Mouse (Mus musculus) thymus, adult 2 months (tissue): Measurements from ENCODE around the gene Prtg. TPM values are rescaled to one million over a fixed set of nuclear protein-coding genes. Genes with fewer than 3 reads are reported as not detected.

Source experiments
- DNase-seq: peaks from one replicate; pipeline ENCODE4 v3.0.0; 2021
- H3K27ac ChIP-seq: fragments of 200-500 bp; 2 replicates; pipeline ENCODE4 v1.5.1; 2012; ENCODE audit warnings: low read length, control low read depth; ENCODE audit not compliant: control insufficient read depth, insufficient read depth
- H3K27me3 ChIP-seq: fragments of 200-500 bp; 2 replicates; pipeline ENCODE4 v1.6.1; 2012; ENCODE audit warnings: mild to moderate bottlenecking, low read length, moderate library complexity, mixed read lengths; ENCODE audit not compliant: control insufficient read depth, insufficient read depth
- H3K36me3 ChIP-seq: fragments of 200-500 bp; 2 replicates; pipeline ENCODE4 v1.6.1; 2012; ENCODE audit warnings: mild to moderate bottlenecking, low read length, moderate library complexity; ENCODE audit not compliant: control insufficient read depth, insufficient read depth
- H3K4me1 ChIP-seq: fragments of 200-500 bp; replicated peaks from 2 replicates; pipeline ENCODE4 v1.6.1; 2012; ENCODE audit warnings: low read length; ENCODE audit not compliant: control insufficient read depth, insufficient read depth
- H3K4me3 ChIP-seq: fragments of 200-500 bp; 2 replicates; pipeline ENCODE4 v1.5.1; 2012; ENCODE audit warnings: mild to moderate bottlenecking, low read length, control low read depth, moderate library complexity; ENCODE audit not compliant: control insufficient read depth, insufficient read depth
- CTCF ChIP-seq: fragments of 200-500 bp; IDR thresholded peaks from 2 replicates; pipeline ENCODE4 v1.5.1; 2012; ENCODE audit warnings: mild to moderate bottlenecking, control low read depth, low read length, moderate library complexity, borderline replicate concordance; ENCODE audit not compliant: control insufficient read depth, poor library complexity, insufficient read depth; ENCODE audit errors: extremely low read depth
- POLR2A ChIP-seq: fragments of 200-500 bp; IDR thresholded peaks from 2 replicates; pipeline ENCODE4 v1.6.1; 2012; ENCODE audit warnings: mild to moderate bottlenecking, low read length, control low read depth, moderate library complexity; ENCODE audit not compliant: control insufficient read depth, poor library complexity, insufficient read depth; ENCODE audit errors: extremely low read depth
- WGBS: fragments of 180-500 bp; shearing (Covaris S2); methylation state at CpG from one replicate; pipeline ENCODE4 v1.1.7; 2018; 5-methylcytosine and 5-hydroxymethylcytosine counted together
- polyA plus RNA-seq: library from polyadenylated mRNA; depleted of rRNA; stranded (reverse); fragments of >200 nt; gene quantifications from 2 replicates; pipeline ENCODE4 v1.2.3, GENCODE M21; 2012

The Prtg gene
- polyA plus RNA-seq, 1 experiment: 0.07 TPM

DNA sequence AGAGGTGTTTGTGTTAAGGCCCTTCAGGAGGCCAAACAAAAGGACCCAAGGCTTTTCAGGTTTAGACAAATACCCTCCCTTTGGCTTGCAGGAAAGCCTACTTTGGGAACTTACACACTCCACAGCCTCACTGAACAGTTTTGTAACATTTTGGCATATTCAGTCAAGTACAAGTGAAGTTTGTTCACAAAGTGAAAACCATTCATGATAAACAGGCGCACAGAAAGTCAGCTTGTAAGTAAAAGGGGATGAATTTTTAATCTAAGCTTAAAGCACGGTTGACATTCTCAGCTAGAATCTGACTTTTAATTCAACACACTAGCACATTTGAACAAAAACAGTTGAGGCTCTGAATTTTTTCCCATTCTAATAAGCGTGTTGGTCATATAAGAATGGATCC lies 72.9 kb downstream of the Prtg start:
- WGBS: 97% methylated on average over 3 of the region's 3 CpGs
- DNase-seq: no peak
- TF ChIP-seq CTCF: no peak
- TF ChIP-seq POLR2A: no peak
- no peaks in the 10 kb centered on the region for H3K27me3 ChIP-seq
- no peak overlapping the region for H3K4me3 ChIP-seq
- no peaks in the 10 kb centered on the region for H3K36me3 ChIP-seq
- H3K27ac ChIP-seq: no peak overlapping the region
- no peaks in the 10 kb centered on the region for H3K4me1 ChIP-seq

DNA sequence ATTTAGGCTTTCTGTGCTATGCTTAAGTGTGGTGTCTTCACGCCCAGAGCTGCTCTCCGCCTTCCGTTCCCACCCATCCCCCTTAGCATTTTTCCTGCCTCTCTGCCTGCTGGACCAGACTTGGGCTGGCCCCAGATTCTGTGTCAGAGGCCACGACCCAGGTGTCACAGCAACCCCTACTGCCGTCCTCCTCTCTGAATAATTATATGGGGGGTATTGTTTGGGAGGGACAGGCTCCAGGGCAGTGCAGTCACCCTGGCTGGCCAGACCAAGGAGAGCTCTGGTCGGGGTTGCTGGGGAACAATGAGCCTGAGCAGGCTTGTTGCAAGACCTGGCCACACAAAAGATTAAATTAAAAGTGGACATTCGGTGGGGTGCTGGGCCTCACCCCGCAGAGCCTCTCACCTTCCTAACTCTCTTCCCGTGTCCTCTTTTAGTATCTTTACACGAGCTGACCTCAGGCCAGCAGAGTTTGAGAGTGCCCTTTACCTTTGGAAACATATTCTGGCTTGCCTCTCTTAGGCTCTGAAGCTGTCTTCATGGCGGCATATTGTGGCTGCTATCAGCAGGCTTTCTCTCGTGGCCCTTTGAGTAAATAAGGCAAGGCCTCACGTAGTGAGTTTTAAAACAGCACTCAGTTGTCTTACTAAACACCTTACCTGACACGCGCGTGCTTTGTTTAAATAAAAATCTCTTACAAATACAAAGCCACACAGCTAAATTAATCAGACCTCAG lies 73.7 kb downstream of the Prtg start:
- Histone ChIP-seq H3K27ac (no peak overlapping the region), H3K4me3 (no peak overlapping the region), H3K27me3 (no peaks in the 10 kb centered on the region), H3K36me3 (no peaks in the 10 kb centered on the region), H3K4me1 (no peaks in the 10 kb centered on the region)
- DNase-seq: no peak
- 93% methylated on average over 16 of the region's 16 CpGs for WGBS
- no peak for TF ChIP-seq POLR2A
- no peak for TF ChIP-seq CTCF

DNA sequence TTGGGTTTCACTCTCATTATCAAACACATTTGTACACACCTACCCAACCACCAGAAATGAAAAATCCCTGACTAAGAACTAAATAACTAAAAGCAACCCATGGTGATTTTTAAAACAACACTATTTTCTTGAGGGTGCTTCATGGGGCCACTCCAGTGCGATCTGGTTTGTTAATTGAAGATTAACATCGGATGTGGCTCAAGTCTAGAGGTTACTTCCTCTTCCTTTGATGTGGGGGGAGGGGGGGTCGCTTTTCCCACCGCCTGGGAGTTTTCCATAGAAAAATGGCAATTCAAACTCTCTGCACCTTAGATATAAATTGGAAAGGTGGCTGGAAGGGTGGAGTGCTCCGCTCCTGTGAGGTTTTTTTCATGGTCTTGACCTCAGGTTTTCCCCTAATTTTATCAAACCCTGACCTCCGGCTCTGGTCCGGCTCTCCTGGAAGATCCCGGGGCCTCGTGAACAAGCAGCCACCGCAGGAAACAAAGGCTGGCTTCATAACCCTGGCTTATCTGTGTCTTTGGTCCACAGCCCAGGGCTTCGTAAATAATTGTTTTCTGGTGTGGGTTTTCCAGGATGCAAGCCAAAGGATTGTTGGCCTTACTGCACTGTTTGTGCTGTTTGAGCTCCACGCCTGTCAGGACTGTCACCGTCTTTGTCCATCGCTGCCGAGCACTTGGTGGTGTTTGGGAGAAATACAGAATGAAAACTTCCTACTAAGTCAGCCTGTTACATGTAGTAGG lies 74.5 kb downstream of the Prtg start:
- no peaks in the 10 kb centered on the region for H3K36me3 ChIP-seq
- DNase-seq: no peak
- no peak overlapping the region for H3K27ac ChIP-seq
- H3K27me3 ChIP-seq: no peaks in the 10 kb centered on the region
- H3K4me3 ChIP-seq: no peak overlapping the region
- WGBS: 55% methylated on average over 15 of the region's 15 CpGs
- no peaks in the 10 kb centered on the region for H3K4me1 ChIP-seq
- no peak for TF ChIP-seq CTCF
- TF ChIP-seq POLR2A: no peak

DNA sequence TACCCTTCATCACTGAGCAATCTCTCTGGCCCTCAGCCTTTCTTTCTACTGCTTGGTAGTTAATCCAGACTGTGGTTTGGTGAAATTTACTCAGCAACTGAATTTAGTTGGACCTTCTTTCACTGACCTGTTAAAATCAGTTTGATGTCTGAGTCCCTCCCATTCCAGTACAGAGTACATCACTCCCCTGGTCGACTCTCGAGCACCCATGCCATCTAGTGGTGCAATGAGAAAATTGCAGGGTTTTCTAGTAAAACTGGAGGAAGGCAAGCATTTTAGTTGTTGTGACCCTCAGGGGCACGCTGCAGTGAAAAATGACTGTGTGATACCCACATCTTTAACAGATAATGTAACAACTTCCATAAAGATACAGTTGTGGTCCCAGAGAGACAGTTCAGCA lies 77.3 kb downstream of the Prtg start:
- no peaks in the 10 kb centered on the region for H3K36me3 ChIP-seq
- H3K4me1 ChIP-seq: no peaks in the 10 kb centered on the region
- H3K27me3 ChIP-seq: no peaks in the 10 kb centered on the region
- DNase-seq: peak; percentile 48
- 4% methylated on average over 3 of the region's 3 CpGs for WGBS
- H3K4me3 ChIP-seq: no peak overlapping the region
- TF ChIP-seq CTCF (no peak), POLR2A (no peak)
- no peak overlapping the region for H3K27ac ChIP-seq

DNA sequence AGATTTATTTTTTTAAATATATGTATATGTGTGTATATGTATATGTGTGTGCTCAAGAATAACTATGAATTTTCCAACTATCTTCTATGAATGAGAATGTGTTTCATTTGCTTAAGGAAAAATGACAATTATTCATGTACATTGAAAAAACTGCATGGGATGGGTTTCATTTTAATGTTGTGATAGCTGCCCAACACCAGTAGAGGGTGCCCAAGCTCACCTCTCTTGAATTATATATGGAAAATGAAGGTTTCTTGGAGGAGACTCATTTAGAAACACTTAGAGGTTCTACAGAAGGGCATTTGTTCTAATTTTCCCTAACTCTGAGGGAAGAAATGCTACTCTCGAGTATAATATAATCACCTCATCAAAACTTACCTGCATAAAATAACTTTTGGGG lies 83.1 kb downstream of the Prtg start:
- no peak overlapping the region for H3K27ac ChIP-seq
- no peak overlapping the region for H3K4me3 ChIP-seq
- H3K4me1 ChIP-seq: peaks cover 8% of the 10 kb centered on the region
- DNase-seq: peak; percentile 25
- H3K27me3 ChIP-seq: no peaks in the 10 kb centered on the region
- 89% methylated on average over 1 of the region's 1 CpGs for WGBS
- no peaks in the 10 kb centered on the region for H3K36me3 ChIP-seq
- TF ChIP-seq CTCF: no peak
- no peak for TF ChIP-seq POLR2A

DNA sequence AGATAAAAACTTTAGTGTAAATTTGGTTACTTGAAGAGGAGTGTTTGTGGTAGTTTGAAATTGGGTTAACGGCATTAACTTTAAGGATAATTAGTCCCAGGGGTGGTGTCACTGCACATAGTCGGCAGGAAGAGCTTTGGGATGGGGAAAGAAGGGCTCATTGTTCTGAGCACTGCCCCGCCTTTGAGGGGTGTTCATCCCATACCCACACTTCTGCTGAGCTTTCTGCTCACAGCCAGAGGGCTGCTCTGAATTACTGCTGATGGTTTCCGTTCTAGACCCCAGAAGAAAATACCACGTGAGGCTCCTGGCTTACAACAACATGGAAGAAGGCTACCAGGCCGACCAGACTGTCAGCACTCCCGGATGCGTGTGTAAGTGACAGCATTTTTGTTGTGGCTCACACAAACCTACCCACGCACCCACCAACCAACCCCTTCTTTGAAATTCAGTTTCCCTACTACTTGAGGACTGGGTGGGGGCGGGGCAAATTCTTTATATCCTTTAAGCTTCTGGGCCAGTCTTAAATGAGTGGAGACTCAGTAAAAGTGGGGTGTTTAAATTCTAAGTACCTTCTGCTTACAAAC lies 83.9 kb downstream of the Prtg start:
- TF ChIP-seq POLR2A: no peak
- TF ChIP-seq CTCF: no peak
- Histone ChIP-seq H3K4me1 (peaks cover 8% of the 10 kb centered on the region), H3K36me3 (no peaks in the 10 kb centered on the region), H3K27ac (peak overlapping the region; percentile 47; the same call in 1 of the 2 replicates), H3K4me3 (no peak overlapping the region), H3K27me3 (no peaks in the 10 kb centered on the region)
- peak; percentile 21 for DNase-seq
- WGBS: 18% methylated on average over 10 of the region's 10 CpGs
